Mouse (Mus musculus): ENCODE data around the gene Ankrd13c. TPM values are rescaled to one million over a fixed set of nuclear protein-coding genes. Genes with fewer than 3 reads are reported as not detected.
A peak's percentile ranks its signal among the peaks of the same experiment; 100 is the strongest.

The Ankrd13c gene
- polyA plus RNA-seq (2011; ENCODE audit: insufficient read depth, insufficient read length, low read depth, missing spikeins), result 71.7 and 77.1 TPM in 2 replicates

DNA sequence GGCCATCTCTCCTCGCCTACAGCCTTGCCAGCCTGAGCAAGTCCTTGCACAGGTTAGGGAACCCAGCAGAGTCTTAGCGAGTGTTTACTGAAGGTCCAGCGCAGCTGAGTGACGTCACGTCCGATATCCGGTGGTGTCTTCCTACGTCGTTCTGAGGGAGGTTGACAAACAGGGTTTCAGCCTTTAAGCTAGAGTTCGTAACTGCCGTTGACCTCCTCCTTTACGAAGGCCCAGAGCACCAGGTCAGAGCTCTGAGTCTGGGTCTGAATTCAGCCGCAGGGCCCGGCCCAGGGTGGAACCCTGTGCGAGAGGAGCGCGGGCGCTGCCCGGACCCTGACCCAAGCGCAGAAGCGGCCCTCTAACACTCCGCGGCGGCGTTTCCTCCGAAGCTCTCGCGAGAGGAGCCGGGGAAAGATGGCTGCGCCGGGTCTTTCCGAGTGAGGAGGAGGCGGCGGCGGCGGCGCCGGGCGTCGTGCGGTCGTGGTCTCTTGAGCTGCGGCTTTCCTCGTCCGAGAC is at the start of gene Ankrd13c:
TSS of gene Ankrd13c (plus strand) at position 397 of the 516 bp plus-strand sequence.
- H3K36me3 ChIP-seq (ENCODE audit: control insufficient read depth, insufficient read depth, low read length, poor library complexity, severe bottlenecking), result peaks cover 6% of the 10 kb centered on the region; the same call in 1 of the 2 replicates
- H3K27ac ChIP-seq (ENCODE audit: insufficient read depth, low read length), result peak within 1 kb of the TSS; percentile 85
- no peak for TF ChIP-seq CTCF (IDR thresholded peaks at IDR 0.05; ENCODE audit: low read depth, low read length)
- no peak for TF ChIP-seq EP300 (IDR thresholded peaks at IDR 0.05; ENCODE audit: insufficient read depth, low read depth, low read length)
- no peak for TF ChIP-seq POLR2A (IDR thresholded peaks at IDR 0.05; ENCODE audit: insufficient read depth, low read length)
- no peaks in the 10 kb centered on the region for H3K27me3 ChIP-seq (ENCODE audit: control insufficient read depth, insufficient read depth, low read length, poor library complexity, severe bottlenecking)
- H3K9me3 ChIP-seq (replicated peaks; ENCODE audit: control insufficient read depth, insufficient read depth, low read length, poor library complexity, severe bottlenecking), result no peaks in the 10 kb centered on the region
- H3K9ac ChIP-seq (ENCODE audit: low read depth, poor library complexity, severe bottlenecking), result peak within 1 kb of the TSS; percentile 95
- no peaks in the 10 kb centered on the region for H3K4me1 ChIP-seq (ENCODE audit: control insufficient read depth, insufficient read depth, low read length)
- peak within 1 kb of the TSS; percentile 94 for H3K4me3 ChIP-seq (ENCODE audit: low read depth, low read length)

DNA sequence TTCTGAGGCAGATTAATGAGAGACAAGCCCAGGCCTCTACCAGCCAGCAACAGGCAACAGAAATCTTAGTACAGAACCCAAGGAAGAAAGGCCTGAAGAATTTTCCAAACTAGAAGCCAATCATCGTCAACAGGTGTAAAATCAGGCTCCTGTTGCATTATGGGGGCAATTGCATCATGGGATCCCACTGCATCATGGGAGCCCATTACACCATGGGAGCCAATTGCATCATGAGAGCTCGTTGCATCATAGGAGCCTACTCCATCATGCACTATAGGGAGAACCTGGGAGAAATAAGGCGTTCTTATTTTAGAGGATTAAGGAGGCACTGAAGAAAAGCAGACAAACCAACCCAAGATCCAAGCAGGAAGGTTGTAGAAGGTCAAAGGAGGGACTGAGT is 49.4 kb upstream of the Ankrd13c start:
- no peak overlapping the region for H3K9ac ChIP-seq (ENCODE audit: low read depth, poor library complexity, severe bottlenecking)
- H3K27me3 ChIP-seq (ENCODE audit: control insufficient read depth, insufficient read depth, low read length, poor library complexity, severe bottlenecking), result no peaks in the 10 kb centered on the region
- no peaks in the 10 kb centered on the region for H3K9me3 ChIP-seq (replicated peaks; ENCODE audit: control insufficient read depth, insufficient read depth, low read length, poor library complexity, severe bottlenecking)
- H3K4me1 ChIP-seq (ENCODE audit: control insufficient read depth, insufficient read depth, low read length), result no peaks in the 10 kb centered on the region
- peaks cover 35% of the 10 kb centered on the region for H3K36me3 ChIP-seq (ENCODE audit: control insufficient read depth, insufficient read depth, low read length, poor library complexity, severe bottlenecking)
- no peak overlapping the region for H3K27ac ChIP-seq (ENCODE audit: insufficient read depth, low read length)
- H3K4me3 ChIP-seq (ENCODE audit: low read depth, low read length), result no peak overlapping the region
- TF ChIP-seq POLR2A (IDR thresholded peaks at IDR 0.05; ENCODE audit: insufficient read depth, low read length) (no peak), EP300 (IDR thresholded peaks at IDR 0.05; ENCODE audit: insufficient read depth, low read depth, low read length) (no peak), CTCF (IDR thresholded peaks at IDR 0.05; ENCODE audit: low read depth, low read length) (no peak)

DNA sequence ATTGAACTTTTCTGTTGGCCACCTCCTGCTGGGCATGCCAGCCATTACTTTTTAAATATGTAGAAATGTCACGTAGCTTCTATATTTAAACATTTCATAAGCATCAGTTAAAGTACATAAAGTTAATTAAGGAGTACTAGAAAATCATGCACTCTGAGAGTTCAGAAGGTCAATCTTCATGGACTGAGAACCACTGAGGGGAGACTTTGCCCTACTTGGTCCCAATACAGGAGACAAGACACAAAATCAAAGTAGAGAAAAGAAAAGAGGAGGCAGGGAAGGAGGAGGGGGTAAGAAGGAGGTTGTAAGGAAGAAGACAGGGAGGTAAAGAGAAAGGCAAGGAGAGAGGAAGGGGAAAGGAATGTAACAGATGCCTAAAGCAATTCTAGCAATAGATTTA is 47.1 kb upstream of the Ankrd13c start:
- H3K9me3 ChIP-seq (replicated peaks; ENCODE audit: control insufficient read depth, insufficient read depth, low read length, poor library complexity, severe bottlenecking), result no peaks in the 10 kb centered on the region
- H3K4me1 ChIP-seq (ENCODE audit: control insufficient read depth, insufficient read depth, low read length), result no peaks in the 10 kb centered on the region
- no peaks in the 10 kb centered on the region for H3K27me3 ChIP-seq (ENCODE audit: control insufficient read depth, insufficient read depth, low read length, poor library complexity, severe bottlenecking)
- no peak overlapping the region for H3K27ac ChIP-seq (ENCODE audit: insufficient read depth, low read length)
- H3K9ac ChIP-seq (ENCODE audit: low read depth, poor library complexity, severe bottlenecking), result no peak overlapping the region
- peaks cover 47% of the 10 kb centered on the region for H3K36me3 ChIP-seq (ENCODE audit: control insufficient read depth, insufficient read depth, low read length, poor library complexity, severe bottlenecking)
- H3K4me3 ChIP-seq (ENCODE audit: low read depth, low read length), result no peak overlapping the region
- TF ChIP-seq EP300 (IDR thresholded peaks at IDR 0.05; ENCODE audit: insufficient read depth, low read depth, low read length) (no peak), POLR2A (IDR thresholded peaks at IDR 0.05; ENCODE audit: insufficient read depth, low read length) (no peak), CTCF (IDR thresholded peaks at IDR 0.05; ENCODE audit: low read depth, low read length) (no peak)

DNA sequence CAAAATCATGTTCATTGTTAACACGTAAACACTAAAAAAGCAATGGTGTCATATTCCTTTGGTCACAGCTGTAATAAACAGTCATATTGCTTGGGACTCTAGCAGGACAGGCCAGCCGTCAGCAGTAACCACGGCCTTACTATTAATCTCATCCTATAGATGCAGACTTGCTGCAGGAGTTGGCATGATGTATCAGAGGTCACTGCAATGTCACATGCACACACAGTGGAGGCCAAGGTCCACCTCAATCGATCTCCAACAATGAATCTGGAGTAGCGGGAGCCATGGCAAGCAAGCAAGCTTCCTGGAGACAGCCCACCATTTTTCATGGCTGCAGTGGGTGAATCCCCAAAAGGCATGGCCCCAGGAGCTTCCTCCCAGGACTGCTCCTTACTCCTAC is 45.3 kb upstream of the Ankrd13c start:
- Histone ChIP-seq H3K27ac (ENCODE audit: insufficient read depth, low read length) (no peak overlapping the region), H3K4me1 (ENCODE audit: control insufficient read depth, insufficient read depth, low read length) (no peaks in the 10 kb centered on the region), H3K9ac (ENCODE audit: low read depth, poor library complexity, severe bottlenecking) (no peak overlapping the region), H3K9me3 (replicated peaks; ENCODE audit: control insufficient read depth, insufficient read depth, low read length, poor library complexity, severe bottlenecking) (no peaks in the 10 kb centered on the region), H3K27me3 (ENCODE audit: control insufficient read depth, insufficient read depth, low read length, poor library complexity, severe bottlenecking) (no peaks in the 10 kb centered on the region), H3K4me3 (ENCODE audit: low read depth, low read length) (no peak overlapping the region), H3K36me3 (ENCODE audit: control insufficient read depth, insufficient read depth, low read length, poor library complexity, severe bottlenecking) (peaks cover 62% of the 10 kb centered on the region)
- TF ChIP-seq POLR2A (IDR thresholded peaks at IDR 0.05; ENCODE audit: insufficient read depth, low read length), result no peak
- no peak for TF ChIP-seq CTCF (IDR thresholded peaks at IDR 0.05; ENCODE audit: low read depth, low read length)
- no peak for TF ChIP-seq EP300 (IDR thresholded peaks at IDR 0.05; ENCODE audit: insufficient read depth, low read depth, low read length)

DNA sequence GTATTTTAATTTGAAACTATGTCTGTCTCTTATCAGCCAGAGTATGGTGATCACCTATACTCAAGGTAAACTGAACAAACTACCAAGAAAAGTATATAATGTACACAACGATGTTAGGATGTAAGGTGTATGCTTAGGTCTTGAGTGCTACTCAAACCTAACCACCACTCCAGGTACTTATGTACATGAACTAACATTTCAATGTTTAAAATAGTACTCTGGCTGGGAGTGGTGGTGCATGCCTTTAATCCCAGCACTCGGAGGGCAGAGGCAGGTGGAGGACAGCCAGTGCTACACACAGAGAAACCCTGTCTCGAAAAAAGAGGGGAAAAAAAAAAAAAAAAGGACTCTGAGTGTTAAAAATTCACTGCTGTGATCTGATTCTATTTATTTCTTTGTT is 38.9 kb upstream of the Ankrd13c start:
- Histone ChIP-seq H3K36me3 (ENCODE audit: control insufficient read depth, insufficient read depth, low read length, poor library complexity, severe bottlenecking) (peaks cover 76% of the 10 kb centered on the region), H3K9ac (ENCODE audit: low read depth, poor library complexity, severe bottlenecking) (no peak overlapping the region), H3K4me1 (ENCODE audit: control insufficient read depth, insufficient read depth, low read length) (no peaks in the 10 kb centered on the region), H3K27me3 (ENCODE audit: control insufficient read depth, insufficient read depth, low read length, poor library complexity, severe bottlenecking) (no peaks in the 10 kb centered on the region), H3K4me3 (ENCODE audit: low read depth, low read length) (no peak overlapping the region), H3K9me3 (replicated peaks; ENCODE audit: control insufficient read depth, insufficient read depth, low read length, poor library complexity, severe bottlenecking) (no peaks in the 10 kb centered on the region), H3K27ac (ENCODE audit: insufficient read depth, low read length) (no peak overlapping the region)
- TF ChIP-seq EP300 (IDR thresholded peaks at IDR 0.05; ENCODE audit: insufficient read depth, low read depth, low read length) (no peak), CTCF (IDR thresholded peaks at IDR 0.05; ENCODE audit: low read depth, low read length) (no peak), POLR2A (IDR thresholded peaks at IDR 0.05; ENCODE audit: insufficient read depth, low read length) (no peak)

DNA sequence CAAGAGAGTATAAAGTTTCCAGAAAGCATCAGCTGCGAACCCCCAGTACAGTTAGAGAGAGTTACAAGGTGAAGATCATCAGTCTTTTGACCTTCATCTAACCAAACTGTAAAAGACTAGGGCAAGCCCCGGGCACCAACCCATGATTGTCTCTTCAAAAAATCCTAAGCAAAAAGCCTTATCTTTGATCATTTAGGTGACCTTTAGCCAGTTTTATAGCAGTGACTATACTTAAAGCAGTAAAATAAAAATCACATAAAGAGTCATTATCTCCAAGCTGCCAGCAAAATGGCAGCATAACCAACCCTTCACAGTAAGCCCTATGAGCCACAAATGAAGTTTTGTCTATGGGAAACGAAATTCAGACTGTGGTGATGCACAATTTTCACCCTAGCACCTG is 36.8 kb upstream of the Ankrd13c start:
- peaks cover 64% of the 10 kb centered on the region for H3K36me3 ChIP-seq (ENCODE audit: control insufficient read depth, insufficient read depth, low read length, poor library complexity, severe bottlenecking)

More for the DNA sequence above, 36.8 kb upstream of the Ankrd13c start:
- Histone ChIP-seq H3K9me3 (replicated peaks; ENCODE audit: control insufficient read depth, insufficient read depth, low read length, poor library complexity, severe bottlenecking) (no peaks in the 10 kb centered on the region), H3K27me3 (ENCODE audit: control insufficient read depth, insufficient read depth, low read length, poor library complexity, severe bottlenecking) (no peaks in the 10 kb centered on the region), H3K27ac (ENCODE audit: insufficient read depth, low read length) (no peak overlapping the region), H3K4me1 (ENCODE audit: control insufficient read depth, insufficient read depth, low read length) (no peaks in the 10 kb centered on the region), H3K9ac (ENCODE audit: low read depth, poor library complexity, severe bottlenecking) (no peak overlapping the region), H3K4me3 (ENCODE audit: low read depth, low read length) (no peak overlapping the region)
- TF ChIP-seq EP300 (IDR thresholded peaks at IDR 0.05; ENCODE audit: insufficient read depth, low read depth, low read length) (no peak), CTCF (IDR thresholded peaks at IDR 0.05; ENCODE audit: low read depth, low read length) (no peak), POLR2A (IDR thresholded peaks at IDR 0.05; ENCODE audit: insufficient read depth, low read length) (no peak)
